Mouse (Mus musculus): ENCODE measurements at regions not wholly inside any gene's neighbourhood (a gene's known extent, or its start where the extent isn't known, plus 50 kb on each side); places are given as distances from the start of the nearest gene placed in this dataset.

DNA sequence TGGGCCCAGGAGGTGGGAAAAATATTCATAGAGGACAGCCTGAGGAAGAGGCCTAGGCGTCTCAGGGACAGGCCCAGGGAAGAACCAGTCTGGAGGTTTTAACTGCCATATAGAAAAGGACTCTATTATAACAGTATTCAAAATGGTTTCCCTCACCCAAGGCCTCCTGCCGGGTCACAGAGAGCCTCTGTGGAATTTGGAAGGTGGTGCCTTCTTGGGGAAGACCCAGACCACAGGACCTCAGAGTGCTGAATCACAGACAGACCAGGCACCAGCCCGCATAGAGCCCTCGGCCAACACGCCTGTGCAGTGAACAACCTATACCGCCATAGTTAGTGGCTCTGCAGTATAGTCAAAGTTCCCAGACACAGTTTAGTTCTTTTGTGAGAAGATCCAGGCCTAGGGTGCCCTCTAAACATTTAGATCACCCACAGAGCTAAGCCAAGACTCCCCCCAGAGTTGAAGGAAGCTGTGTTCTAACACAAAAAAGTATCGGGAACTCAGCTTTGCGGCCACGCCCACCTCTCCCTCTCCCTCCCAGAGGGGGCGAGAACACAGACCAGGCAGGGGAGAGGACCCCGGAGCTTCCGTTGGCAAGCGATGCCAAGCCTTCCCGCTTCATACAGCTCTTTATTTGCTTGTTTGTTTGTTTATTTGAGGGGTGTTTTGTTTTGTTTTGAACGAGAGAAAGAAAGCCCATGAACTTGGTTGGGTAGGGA lies 122.1 kb upstream of the Smad3 start:
- ATAC-seq (ENCODE audit: insufficient read depth) (no peak), DNase-seq (ENCODE audit: low read depth in 3 of 3, low spot score in 3 of 3) (no peak)
- Histone ChIP-seq H3K4me1 (replicated peaks; ENCODE audit: control insufficient read depth in 2 of 2, insufficient read depth in 2 of 2, low read length in 1 of 2) (peaks cover 0 to 4% of the 10 kb centered on the region in 2 experiments; a peak in 1 of 4 replicates), H3K36me3 (replicated peaks; ENCODE audit: control insufficient read depth, insufficient read depth, low read depth) (no peaks in the 10 kb centered on the region), H3K9me3 (ENCODE audit: control insufficient read depth, low read length) (no peaks in the 10 kb centered on the region), H3K4me3 (ENCODE audit: insufficient read depth in 1 of 2, low read depth in 2 of 2, low read length in 2 of 2) (0 out of 4 replicates have a peak overlapping the region, but pooled peaks of 1 of the 2 experiments have one; percentile 14), H3K9ac (replicated peaks) (no peak overlapping the region), H3K27me3 (ENCODE audit: control insufficient read depth, insufficient read depth, low read length) (no peaks in the 10 kb centered on the region), H3K4me2 (ENCODE audit: low read depth) (peak overlapping the region; percentile 56), H3K27ac (no peak overlapping the region)
- WGBS (ENCODE audit: insufficient replicate concordance): 21% methylated on average over 15 of the region's 15 CpGs
- TF ChIP-seq CTCF (IDR thresholded peaks at IDR 0.05; ENCODE audit: low read depth) (no peak), EP300 (IDR thresholded peaks at IDR 0.05; ENCODE audit: low read depth) (no peak)

DNA sequence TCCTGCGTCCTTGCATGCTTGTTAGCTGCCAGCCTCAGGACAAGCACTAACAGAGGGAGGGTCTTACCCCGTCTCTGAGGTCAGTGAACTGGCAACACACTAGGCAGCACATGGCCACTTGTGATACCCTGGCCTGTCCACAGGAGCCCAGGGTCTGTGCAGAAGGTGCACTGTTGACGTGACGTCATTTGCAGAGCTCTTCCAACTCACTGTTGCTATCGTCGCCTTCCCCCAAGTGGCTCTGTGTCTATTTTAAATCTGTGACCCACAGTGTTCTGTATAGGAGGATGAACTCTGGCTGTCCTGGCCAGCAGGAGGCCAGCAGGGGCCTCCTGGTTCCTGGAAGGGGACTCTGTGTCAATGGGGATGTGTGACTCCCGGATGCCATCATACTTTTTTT lies 120.1 kb upstream of the Smad3 start:
- no peak overlapping the region for H3K4me2 ChIP-seq (ENCODE audit: low read depth)
- H3K9ac ChIP-seq (replicated peaks): no peak overlapping the region
- H3K36me3 ChIP-seq (replicated peaks; ENCODE audit: control insufficient read depth, insufficient read depth, low read depth): no peaks in the 10 kb centered on the region
- DNase-seq (ENCODE audit: low read depth in 3 of 3, low spot score in 3 of 3): no peak
- ATAC-seq (ENCODE audit: insufficient read depth): no peak
- peaks cover 0 to 4% of the 10 kb centered on the region in 2 experiments; a peak in 1 of 4 replicates for H3K4me1 ChIP-seq (replicated peaks; ENCODE audit: control insufficient read depth in 2 of 2, insufficient read depth in 2 of 2, low read length in 1 of 2)
- TF ChIP-seq CTCF (IDR thresholded peaks at IDR 0.05; ENCODE audit: low read depth): no peak
- TF ChIP-seq EP300 (IDR thresholded peaks at IDR 0.05; ENCODE audit: low read depth): no peak
- no peaks in the 10 kb centered on the region for H3K27me3 ChIP-seq (ENCODE audit: control insufficient read depth, insufficient read depth, low read length)
- no peak overlapping the region for H3K27ac ChIP-seq
- no peaks in the 10 kb centered on the region for H3K9me3 ChIP-seq (ENCODE audit: control insufficient read depth, low read length)
- 62% methylated on average over 7 of the region's 7 CpGs for whole genome bisulfite sequencing (ENCODE audit: insufficient replicate concordance)
- H3K4me3 ChIP-seq (ENCODE audit: insufficient read depth in 1 of 2, low read depth in 2 of 2, low read length in 2 of 2): no peak overlapping the region

DNA sequence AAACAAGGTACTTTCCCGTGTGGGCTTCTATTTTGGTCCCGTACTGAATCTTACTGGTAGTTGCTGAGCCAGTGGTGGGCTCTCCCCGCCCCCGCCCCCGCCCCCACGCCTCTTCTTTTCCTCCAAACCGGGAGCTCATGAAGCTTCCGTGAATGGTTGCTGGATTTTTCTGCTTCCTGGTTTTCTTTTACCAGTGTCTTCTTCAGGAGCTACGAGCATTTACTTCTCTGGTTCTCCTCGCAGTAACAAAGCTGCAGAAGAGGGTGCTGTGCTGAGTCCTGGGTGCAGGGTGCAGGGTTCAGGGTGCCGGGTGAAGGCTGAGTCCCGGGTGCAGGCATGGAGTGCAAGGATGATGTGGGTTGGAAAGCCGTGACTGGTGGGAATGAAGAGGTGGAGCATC lies 119.1 kb upstream of the Smad3 start:
- Histone ChIP-seq H3K4me3 (ENCODE audit: insufficient read depth in 1 of 2, low read depth in 2 of 2, low read length in 2 of 2) (no peak overlapping the region), H3K36me3 (replicated peaks; ENCODE audit: control insufficient read depth, insufficient read depth, low read depth) (no peaks in the 10 kb centered on the region), H3K27ac (no peak overlapping the region), H3K9ac (replicated peaks) (no peak overlapping the region), H3K27me3 (ENCODE audit: control insufficient read depth, insufficient read depth, low read length) (no peaks in the 10 kb centered on the region), H3K4me2 (ENCODE audit: low read depth) (peak overlapping the region; percentile 33), H3K4me1 (replicated peaks; ENCODE audit: control insufficient read depth in 2 of 2, insufficient read depth in 2 of 2, low read length in 1 of 2) (peaks cover 0 to 4% of the 10 kb centered on the region in 2 experiments; a peak in 1 of 4 replicates), H3K9me3 (ENCODE audit: control insufficient read depth, low read length) (no peaks in the 10 kb centered on the region)
- TF ChIP-seq EP300 (IDR thresholded peaks at IDR 0.05; ENCODE audit: low read depth) (no peak), CTCF (IDR thresholded peaks at IDR 0.05; ENCODE audit: low read depth) (no peak)
- WGBS (ENCODE audit: insufficient replicate concordance): 26% methylated on average over 13 of the region's 13 CpGs
- ATAC-seq (ENCODE audit: insufficient read depth): no peak
- no peak for DNase-seq (ENCODE audit: low read depth in 3 of 3, low spot score in 3 of 3)

DNA sequence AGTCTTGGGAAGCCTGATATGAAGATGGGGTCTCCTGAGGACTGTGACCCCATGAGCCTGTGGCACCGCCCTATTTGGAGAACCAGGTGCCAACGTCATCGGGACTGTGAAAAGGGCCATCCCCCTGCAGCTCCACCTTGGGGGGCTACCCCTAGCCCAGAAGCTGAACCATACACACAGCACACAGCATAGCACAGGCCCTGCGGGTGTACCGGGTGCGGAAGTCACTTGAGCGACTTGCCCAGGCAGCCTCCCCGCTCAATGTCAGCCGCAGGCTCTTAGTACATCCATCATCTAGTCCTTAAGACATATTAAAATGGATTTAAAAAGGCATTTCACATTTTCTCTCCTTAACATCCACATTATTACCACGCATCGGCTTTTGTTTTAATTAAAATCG lies 118.2 kb upstream of the Smad3 start:
- H3K4me1 ChIP-seq (replicated peaks; ENCODE audit: control insufficient read depth in 2 of 2, insufficient read depth in 2 of 2, low read length in 1 of 2): peaks cover 0 to under 1% of the 10 kb centered on the region in 2 experiments; a peak in 1 of 4 replicates
- TF ChIP-seq EP300 (IDR thresholded peaks at IDR 0.05; ENCODE audit: low read depth) (no peak), CTCF (IDR thresholded peaks at IDR 0.05; ENCODE audit: low read depth) (no peak)
- no peaks in the 10 kb centered on the region for H3K36me3 ChIP-seq (replicated peaks; ENCODE audit: control insufficient read depth, insufficient read depth, low read depth)
- no peaks in the 10 kb centered on the region for H3K9me3 ChIP-seq (ENCODE audit: control insufficient read depth, low read length)
- H3K4me2 ChIP-seq (ENCODE audit: low read depth): no peak overlapping the region
- no peak overlapping the region for H3K27ac ChIP-seq
- H3K9ac ChIP-seq (replicated peaks): no peak overlapping the region
- DNase-seq (ENCODE audit: low read depth in 3 of 3, low spot score in 3 of 3) (no peak), ATAC-seq (ENCODE audit: insufficient read depth) (no peak)
- WGBS (ENCODE audit: insufficient replicate concordance): 83% methylated on average over 12 of the region's 12 CpGs
- H3K4me3 ChIP-seq (ENCODE audit: insufficient read depth in 1 of 2, low read depth in 2 of 2, low read length in 2 of 2): no peak overlapping the region
- H3K27me3 ChIP-seq (ENCODE audit: control insufficient read depth, insufficient read depth, low read length): no peaks in the 10 kb centered on the region

DNA sequence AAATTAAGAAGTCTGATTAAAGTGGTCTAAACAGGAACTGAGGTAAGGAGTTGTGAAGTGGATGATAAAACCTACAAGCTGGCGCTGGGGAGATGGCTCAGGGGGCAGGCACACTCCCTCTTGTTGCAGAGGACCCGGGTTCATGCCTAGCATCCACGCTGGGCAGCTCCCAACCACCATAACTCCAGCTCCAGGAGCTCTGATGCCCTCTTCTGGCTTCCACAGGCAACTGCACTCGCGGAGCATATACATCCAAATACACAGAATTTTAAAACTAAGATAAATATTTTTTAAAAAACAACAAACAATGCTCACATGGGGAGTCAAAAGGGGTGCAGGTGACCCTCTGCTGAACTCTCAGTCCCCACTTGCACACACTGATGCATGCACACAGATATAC lies 117.4 kb upstream of the Smad3 start:
- ATAC-seq (ENCODE audit: insufficient read depth) (no peak), DNase-seq (ENCODE audit: low read depth in 3 of 3, low spot score in 3 of 3) (no peak)
- Histone ChIP-seq H3K27me3 (ENCODE audit: control insufficient read depth, insufficient read depth, low read length) (no peaks in the 10 kb centered on the region), H3K4me2 (ENCODE audit: low read depth) (no peak overlapping the region), H3K4me3 (ENCODE audit: insufficient read depth in 1 of 2, low read depth in 2 of 2, low read length in 2 of 2) (no peak overlapping the region), H3K9ac (replicated peaks) (no peak overlapping the region), H3K4me1 (replicated peaks; ENCODE audit: control insufficient read depth in 2 of 2, insufficient read depth in 2 of 2, low read length in 1 of 2) (no peaks in the 10 kb centered on the region; a peak in 1 of 4 replicates), H3K9me3 (ENCODE audit: control insufficient read depth, low read length) (no peaks in the 10 kb centered on the region), H3K27ac (no peak overlapping the region), H3K36me3 (replicated peaks; ENCODE audit: control insufficient read depth, insufficient read depth, low read depth) (no peaks in the 10 kb centered on the region)
- 69% methylated on average over 5 of the region's 5 CpGs for whole genome bisulfite sequencing (ENCODE audit: insufficient replicate concordance)
- no peak for TF ChIP-seq EP300 (IDR thresholded peaks at IDR 0.05; ENCODE audit: low read depth)
- TF ChIP-seq CTCF (IDR thresholded peaks at IDR 0.05; ENCODE audit: low read depth): peak; percentile 45

All from liver, embryonic 14.5 days (tissue).